Mouse (Mus musculus) heart, embryonic 10.5 days (tissue): ENCODE results near the gene Abhd17b. TPM values are rescaled to one million over a fixed set of nuclear protein-coding genes. Genes with fewer than 3 reads are reported as not detected.
"Not testable (repeated sequence)": the region's sequence is repeated elsewhere in the genome, so short reads cannot be mapped to it uniquely, and the experiment has no call there.

Experiments used
- DNase-seq: peaks from one replicate; pipeline ENCODE4 v3.0.0-alpha.2; 2017; ENCODE audit warnings: low spot score
- H3K27ac ChIP-seq: fragments of 300-500 bp; sonication (generic); 2 replicates; pipeline ENCODE4 v1.5.1; 2016; ENCODE audit warnings: mild to moderate bottlenecking
- H3K27me3 ChIP-seq: fragments of 300-500 bp; sonication (generic); 2 replicates; pipeline ENCODE4 v1.6.1; 2016; ENCODE audit warnings: mild to moderate bottlenecking; ENCODE audit not compliant: poor library complexity, insufficient read depth, severe bottlenecking
- H3K36me3 ChIP-seq: fragments of 300-500 bp; sonication (generic); 2 replicates; pipeline ENCODE4 v1.6.1; 2016; ENCODE audit warnings: mild to moderate bottlenecking, moderate library complexity
- H3K4me1 ChIP-seq: fragments of 300-500 bp; sonication (generic); 2 replicates; pipeline ENCODE4 v1.6.1; 2016; ENCODE audit warnings: mild to moderate bottlenecking
- H3K4me3 ChIP-seq: fragments of 300-500 bp; sonication (generic); 2 replicates; pipeline ENCODE4 v1.5.1; 2016; ENCODE audit warnings: mild to moderate bottlenecking, moderate library complexity
- H3K9me3 ChIP-seq: fragments of 300-500 bp; sonication (generic); 2 replicates; pipeline ENCODE4 v1.6.1; 2016; ENCODE audit warnings: mild to moderate bottlenecking, moderate library complexity
- WGBS: fragments of 180-500 bp; shearing (Covaris S2); methylation state at CpG from one replicate; pipeline ENCODE4 v1.1.7; 2016; 5-methylcytosine and 5-hydroxymethylcytosine counted together
- polyA plus RNA-seq: library from polyadenylated mRNA; unstranded; fragments of >200 nt; fragmentation: Nextera tagmentation; extraction: Ambion mirVana; gene quantifications from 2 replicates; pipeline ENCODE4 v1.2.1, GENCODE M21; 2016

The Abhd17b gene
- polyA plus RNA-seq = 15.1 and 20.7 TPM in 2 replicates

DNA sequence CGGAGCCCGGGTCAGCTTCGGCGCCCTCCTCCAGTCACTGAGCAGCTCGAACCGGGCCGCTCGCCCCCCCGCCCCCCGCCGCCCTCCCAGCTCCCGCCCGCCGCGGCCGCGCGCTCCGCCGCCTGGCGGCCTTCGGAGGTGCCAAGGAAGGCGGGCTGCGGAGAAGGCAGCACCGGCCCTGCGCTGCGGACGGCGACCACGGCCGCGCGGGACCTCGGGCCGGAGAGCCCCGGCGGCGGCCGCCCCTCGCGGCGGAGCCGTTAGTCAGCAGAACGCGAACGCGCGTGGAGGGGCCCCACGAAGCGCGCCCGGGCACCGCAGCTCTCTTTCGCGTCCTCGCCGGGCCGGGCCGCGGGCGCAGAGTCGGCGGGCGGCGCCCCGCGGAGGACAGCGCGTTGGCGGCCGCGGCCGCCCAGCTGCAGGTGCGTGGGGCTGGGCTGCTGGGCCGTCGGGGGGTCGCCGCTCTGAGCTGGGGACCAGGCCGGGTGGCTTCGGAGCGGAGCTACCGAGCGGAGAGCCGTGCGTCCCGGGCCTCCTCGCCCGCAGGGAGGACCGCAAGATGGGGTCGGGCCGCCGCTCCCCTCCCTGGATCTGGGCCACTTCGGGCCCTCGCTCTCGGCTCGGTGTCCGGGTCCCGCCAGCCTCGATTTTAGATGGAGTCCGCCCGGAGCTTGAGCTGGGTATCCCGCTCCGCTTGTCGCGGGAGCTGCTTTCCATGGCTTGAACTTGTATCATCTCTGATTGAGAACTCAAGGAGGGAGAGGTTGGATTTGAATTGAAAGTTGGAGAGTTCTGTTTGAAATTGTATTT lies at the start of gene Abhd17b:
Abhd17b (plus strand) TSS at position 14 of the 810 bp plus-strand sequence.
- peaks cover 7% of the 10 kb centered on the region; the same call in 1 of the 2 replicates for H3K4me1 ChIP-seq
- H3K27me3 ChIP-seq = no peaks in the 10 kb centered on the region
- peak; percentile 81 for DNase-seq
- peak within 1 kb of the TSS; percentile 98 for H3K27ac ChIP-seq
- WGBS = under 1% methylated on average over 84 of the region's 105 CpGs
- H3K36me3 ChIP-seq = no peaks in the 10 kb centered on the region
- peak within 1 kb of the TSS; percentile 93 for H3K4me3 ChIP-seq
- H3K9me3 ChIP-seq = no peaks in the 10 kb centered on the region

DNA sequence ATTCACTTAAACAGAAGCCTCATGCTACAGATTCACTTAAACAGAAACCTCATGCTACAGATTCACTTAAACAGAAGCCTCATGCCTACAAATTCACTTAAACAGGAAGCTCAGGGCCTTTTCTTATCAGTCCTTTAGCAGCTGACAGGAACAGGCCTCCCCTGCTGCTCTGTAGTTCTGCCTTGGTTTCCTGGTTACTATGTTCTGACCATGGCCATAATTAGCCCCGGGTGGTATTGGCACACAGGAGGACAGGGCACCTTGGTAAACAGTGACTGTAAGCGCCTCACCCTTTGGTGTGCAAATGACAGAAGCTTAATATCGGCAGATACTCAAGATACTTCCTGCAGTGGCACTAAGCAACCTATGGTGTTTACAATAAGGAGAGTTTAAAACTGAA lies 49.1 kb upstream of the Abhd17b start:
- DNase-seq = no peak
- no peaks in the 10 kb centered on the region for H3K9me3 ChIP-seq
- peaks cover 13% of the 10 kb centered on the region for H3K4me1 ChIP-seq
- peaks cover 5% of the 10 kb centered on the region; the same call in 1 of the 2 replicates for H3K36me3 ChIP-seq
- no peaks in the 10 kb centered on the region for H3K27me3 ChIP-seq
- H3K27ac ChIP-seq = no peak overlapping the region
- no peak overlapping the region for H3K4me3 ChIP-seq
- WGBS = 35% methylated on average over 3 of the region's 3 CpGs

DNA sequence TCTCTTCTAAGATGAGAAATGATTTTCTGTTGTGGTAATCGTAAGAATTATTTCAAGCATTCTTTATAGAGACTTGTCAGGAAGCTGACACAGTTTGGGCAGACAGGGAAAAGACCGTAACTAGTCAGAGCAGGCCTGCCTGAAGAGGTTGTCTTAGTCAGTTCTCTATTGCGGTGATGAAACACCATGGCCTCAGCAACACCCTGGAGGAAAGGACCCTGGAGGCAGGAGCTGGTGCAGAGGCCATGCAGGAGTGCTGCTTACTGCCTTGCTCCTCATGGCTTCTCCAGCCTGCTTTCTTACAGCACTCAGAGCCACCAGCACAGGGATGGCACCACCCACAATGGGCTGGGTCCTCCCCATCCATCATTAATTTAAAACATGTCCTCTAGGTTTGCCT lies 47.7 kb upstream of the Abhd17b start:
- Histone ChIP-seq H3K36me3 (peaks cover 5% of the 10 kb centered on the region; the same call in 1 of the 2 replicates), H3K4me1 (peaks cover 5% of the 10 kb centered on the region; the same call in 1 of the 2 replicates), H3K27ac (no peak overlapping the region), H3K4me3 (no peak overlapping the region), H3K27me3 (no peaks in the 10 kb centered on the region), H3K9me3 (no peaks in the 10 kb centered on the region)
- no peak for DNase-seq
- 91% methylated on average over 3 of the region's 3 CpGs for WGBS

DNA sequence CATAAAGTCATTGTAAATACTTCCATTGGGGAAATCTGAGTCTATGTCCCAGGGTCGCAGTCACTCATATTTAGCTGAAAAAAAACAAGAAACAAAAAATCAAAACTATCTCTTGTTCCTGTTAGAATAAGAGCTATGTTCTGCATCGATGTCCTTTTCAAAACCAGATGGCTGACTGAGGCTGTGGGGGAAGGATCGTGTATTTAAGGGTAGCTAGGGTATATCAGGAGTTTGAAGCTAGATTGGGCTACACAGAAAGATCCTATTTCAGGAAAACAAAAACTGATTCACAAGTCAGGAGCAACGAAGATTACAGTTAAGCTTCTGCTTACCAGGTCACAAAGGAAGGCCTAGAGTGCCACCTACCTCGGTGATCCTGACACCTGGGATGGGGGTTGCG lies 42.7 kb upstream of the Abhd17b start:
- DNase-seq = no peak
- Histone ChIP-seq H3K27me3 (no peaks in the 10 kb centered on the region), H3K36me3 (no peaks in the 10 kb centered on the region), H3K4me3 (no peak overlapping the region), H3K27ac (no peak overlapping the region), H3K9me3 (no peaks in the 10 kb centered on the region), H3K4me1 (no peaks in the 10 kb centered on the region)
- 73% methylated on average over 6 of the region's 6 CpGs for WGBS

DNA sequence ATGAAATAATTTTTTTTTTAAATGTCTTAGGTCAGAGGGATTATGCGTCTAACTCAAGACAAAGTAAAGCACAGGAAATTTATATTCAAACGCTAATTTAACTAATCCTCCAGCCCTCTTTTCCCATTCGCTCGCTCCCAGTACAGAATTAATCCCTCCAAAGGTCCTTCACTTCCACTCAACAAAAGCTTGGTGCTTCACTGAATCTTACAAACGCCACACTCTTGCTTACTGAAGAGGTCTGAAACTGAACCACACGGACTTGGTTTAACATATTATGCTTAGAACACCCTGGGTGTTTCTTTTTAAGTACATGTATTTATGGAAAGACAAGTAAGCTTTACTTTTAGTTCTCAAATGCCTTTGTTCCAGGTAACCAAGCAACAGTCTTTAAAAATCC lies 41.7 kb upstream of the Abhd17b start:
- DNase-seq = no peak
- Histone ChIP-seq H3K4me1 (no peaks in the 10 kb centered on the region), H3K9me3 (no peaks in the 10 kb centered on the region), H3K27ac (no peak overlapping the region), H3K27me3 (no peaks in the 10 kb centered on the region), H3K36me3 (no peaks in the 10 kb centered on the region), H3K4me3 (no peak overlapping the region)
- 62% methylated on average over 6 of the region's 6 CpGs for WGBS

DNA sequence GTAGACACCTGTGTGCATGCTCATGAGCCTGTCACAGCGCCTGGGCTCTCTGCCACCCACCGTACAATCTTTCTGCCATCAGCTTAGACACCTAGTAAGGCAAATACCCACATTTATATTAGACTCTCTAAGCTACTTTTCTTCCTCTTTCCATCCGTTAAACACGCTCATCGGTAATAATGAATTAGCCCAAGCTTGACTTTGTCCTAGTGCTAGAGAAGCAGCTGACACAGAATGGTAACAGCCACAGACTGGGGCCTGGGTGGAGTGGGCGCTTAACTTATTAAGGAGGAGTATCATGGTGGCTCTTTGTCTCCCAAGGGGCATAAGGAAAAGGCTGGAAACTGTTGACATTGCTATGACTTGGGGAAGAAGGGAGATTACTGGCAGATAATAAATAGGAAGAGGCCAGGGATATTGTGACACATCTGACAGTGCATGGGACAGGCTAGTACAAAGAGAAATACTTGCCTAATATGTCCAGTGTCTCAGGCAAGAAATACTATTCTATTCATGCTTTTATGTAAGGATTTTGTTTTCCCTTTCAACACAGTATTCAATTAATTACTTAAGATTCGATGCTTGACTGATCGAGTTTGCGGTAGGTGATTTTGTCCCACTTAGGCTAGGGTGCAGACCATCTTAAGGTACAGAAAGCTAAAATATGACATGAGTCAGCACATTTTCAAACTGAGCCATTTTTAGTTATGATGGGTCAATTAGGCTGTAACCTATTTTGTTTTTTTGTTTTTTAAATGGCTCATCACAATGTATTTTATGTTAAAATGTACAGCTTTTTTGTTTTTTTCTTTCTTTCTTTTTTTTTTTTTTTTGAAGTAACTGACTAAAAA lies 41.0 kb upstream of the Abhd17b start:
- Histone ChIP-seq H3K36me3 (no peaks in the 10 kb centered on the region), H3K9me3 (no peaks in the 10 kb centered on the region), H3K27ac (no peak overlapping the region), H3K27me3 (no peaks in the 10 kb centered on the region), H3K4me1 (no peaks in the 10 kb centered on the region), H3K4me3 (no peak overlapping the region)
- DNase-seq = no peak
- WGBS = 92% methylated on average over 9 of the region's 9 CpGs

DNA sequence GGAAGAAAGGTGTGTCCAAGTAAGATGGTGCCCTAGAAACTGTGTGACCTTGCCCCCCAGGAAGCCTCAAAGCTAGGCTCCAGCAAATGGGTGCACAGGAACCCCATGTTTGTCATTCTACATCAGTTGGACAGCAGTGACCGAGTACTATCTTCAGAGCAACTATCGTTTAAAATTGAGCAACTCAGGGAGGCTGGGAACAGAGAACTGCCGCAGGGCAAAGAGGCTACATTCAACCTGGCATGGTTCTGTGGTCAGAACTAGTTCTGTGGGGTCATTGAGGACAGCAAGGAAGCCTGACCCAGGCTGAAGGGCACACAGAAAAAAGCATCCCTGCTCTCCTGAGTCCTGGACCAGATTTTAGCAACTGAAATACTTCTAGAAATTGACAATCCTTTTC lies 37.2 kb upstream of the Abhd17b start:
- no peak for DNase-seq
- 88% methylated on average over 3 of the region's 3 CpGs for WGBS

DNA sequence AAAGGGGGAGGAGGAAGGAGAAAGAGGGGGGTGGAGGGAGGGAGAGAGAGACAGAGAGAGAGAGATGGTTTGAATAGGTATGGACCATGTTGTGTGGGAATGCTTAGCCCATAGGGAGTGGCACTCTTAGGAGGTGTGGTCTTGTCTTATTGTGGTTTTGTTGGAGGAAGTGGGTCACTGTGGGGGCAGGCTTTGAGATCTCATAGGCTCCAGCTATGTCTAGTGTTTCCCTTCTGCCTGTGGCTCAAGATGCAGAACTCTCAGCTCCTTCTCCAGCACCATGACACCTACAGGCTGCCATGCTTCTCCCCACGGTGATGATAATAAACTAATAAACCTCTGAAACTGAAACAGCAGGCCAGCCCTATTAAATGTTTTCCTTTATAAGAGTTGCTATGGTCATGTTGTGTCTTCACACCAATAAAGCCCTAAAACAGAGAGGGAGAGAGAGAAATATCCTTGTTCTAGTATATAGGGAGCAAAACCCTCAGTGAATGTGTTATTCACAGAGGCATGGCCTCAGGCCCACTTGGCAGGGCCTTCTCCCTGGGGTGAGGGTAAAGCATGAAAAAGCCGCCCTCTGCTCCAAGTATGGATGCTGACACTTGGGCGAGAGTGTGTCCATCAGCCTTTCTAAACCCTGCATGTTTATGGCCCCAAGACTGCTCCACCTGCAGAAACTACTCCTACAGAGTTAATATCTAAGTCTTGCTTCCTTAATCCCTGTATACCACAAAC lies 29.4 kb upstream of the Abhd17b start:
- 83% methylated on average over 3 of the region's 3 CpGs for WGBS
- no peaks in the 10 kb centered on the region for H3K36me3 ChIP-seq
- no peaks in the 10 kb centered on the region for H3K9me3 ChIP-seq
- H3K27me3 ChIP-seq = no peaks in the 10 kb centered on the region
- no peak overlapping the region for H3K4me3 ChIP-seq
- DNase-seq = no peak
- no peak overlapping the region for H3K27ac ChIP-seq
- H3K4me1 ChIP-seq = no peaks in the 10 kb centered on the region

More for the DNA sequence above, 37.2 kb upstream of the Abhd17b start:
- H3K4me3 ChIP-seq = no peak overlapping the region
- H3K27ac ChIP-seq = no peak overlapping the region
- H3K36me3 ChIP-seq = 0 out of 2 replicates have a peak, but pooled peaks cover 3% of the 10 kb centered on the region
- H3K27me3 ChIP-seq = no peaks in the 10 kb centered on the region
- no peaks in the 10 kb centered on the region for H3K4me1 ChIP-seq
- H3K9me3 ChIP-seq = no peaks in the 10 kb centered on the region

DNA sequence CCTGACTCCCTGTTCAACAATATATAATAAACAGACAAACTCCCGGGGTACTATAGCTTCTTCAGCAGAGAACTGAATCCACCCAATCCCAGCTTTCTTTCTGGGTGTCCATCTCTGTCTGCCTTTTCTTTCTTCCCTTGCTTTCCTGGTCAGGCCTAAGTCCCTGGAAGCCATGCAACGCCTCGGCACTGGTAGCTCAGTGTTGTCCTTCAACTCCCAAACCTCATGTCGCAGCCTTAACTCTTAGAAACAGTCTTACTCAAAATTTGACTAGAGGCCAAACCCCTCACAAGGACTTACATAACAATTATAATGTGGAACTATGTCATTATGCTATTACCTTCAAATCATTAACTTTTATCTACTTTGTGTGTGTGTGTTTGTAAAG lies 28.8 kb upstream of the Abhd17b start:
- no peaks in the 10 kb centered on the region for H3K27me3 ChIP-seq
- no peak overlapping the region for H3K27ac ChIP-seq
- no peaks in the 10 kb centered on the region for H3K36me3 ChIP-seq
- H3K9me3 ChIP-seq = no peaks in the 10 kb centered on the region
- 89% methylated on average over 4 of the region's 4 CpGs for WGBS
- H3K4me1 ChIP-seq = no peaks in the 10 kb centered on the region
- DNase-seq = no peak
- no peak overlapping the region for H3K4me3 ChIP-seq

DNA sequence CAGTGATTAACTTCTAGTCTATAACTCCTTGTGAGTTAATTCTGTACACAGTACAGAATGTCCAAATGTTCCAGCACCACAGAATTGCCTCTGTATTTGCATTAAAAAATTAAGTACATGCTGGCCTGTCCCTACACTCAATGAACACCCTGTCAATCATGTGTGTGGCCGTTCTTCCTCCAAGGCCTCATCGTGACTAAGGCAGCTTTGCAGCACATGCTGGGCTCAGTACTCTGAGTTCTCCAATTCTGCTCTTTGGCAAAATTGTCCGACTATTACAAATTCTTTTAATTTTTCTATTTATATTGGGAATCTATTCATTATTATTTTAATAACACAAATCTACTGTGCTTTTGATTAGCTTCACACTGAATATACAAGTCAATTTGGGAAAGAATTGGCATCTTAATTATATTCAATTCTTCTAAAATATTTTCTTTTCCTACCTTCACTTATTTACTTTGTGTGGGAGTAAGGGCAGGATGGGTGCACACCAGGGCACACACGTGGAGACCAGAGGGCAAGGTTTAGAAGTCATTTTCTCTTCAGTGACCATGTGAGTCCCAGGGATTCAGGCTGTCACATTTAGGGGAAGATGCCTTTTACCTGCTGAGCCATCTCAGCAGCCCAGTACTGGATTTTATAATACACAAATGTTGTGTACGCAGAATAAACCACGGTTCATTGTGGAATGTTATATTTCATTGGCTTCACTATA lies 26.6 kb upstream of the Abhd17b start:
- Histone ChIP-seq H3K36me3 (no peaks in the 10 kb centered on the region), H3K4me1 (peaks cover 5% of the 10 kb centered on the region; the same call in 1 of the 2 replicates), H3K27ac (no peak overlapping the region), H3K27me3 (no peaks in the 10 kb centered on the region), H3K9me3 (no peaks in the 10 kb centered on the region), H3K4me3 (no peak overlapping the region)
- WGBS = 85% methylated on average over 6 of the region's 6 CpGs
- DNase-seq = no peak

DNA sequence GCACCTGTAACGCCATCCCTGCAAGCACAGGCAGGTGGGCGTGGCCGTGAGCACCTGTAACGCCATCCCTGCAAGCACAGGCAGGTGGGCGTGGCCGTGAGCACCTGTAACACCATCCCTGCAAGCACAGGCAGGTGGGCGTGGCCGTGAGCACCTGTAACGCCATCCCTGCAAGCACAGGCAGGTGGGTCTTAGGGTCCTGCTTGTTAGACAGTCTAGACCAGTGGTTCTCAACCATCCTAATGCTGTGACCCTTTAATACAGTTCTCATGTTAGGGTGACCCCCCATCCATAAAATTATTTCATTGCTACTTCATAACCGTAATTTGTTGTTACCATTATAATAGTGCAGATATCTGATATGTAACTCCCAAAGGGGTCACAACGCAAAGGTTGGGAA lies 24.5 kb upstream of the Abhd17b start:
- H3K9me3 ChIP-seq, H3K27ac ChIP-seq, H3K36me3 ChIP-seq, H3K27me3 ChIP-seq, H3K4me3 ChIP-seq, DNase-seq, H3K4me1 ChIP-seq: not testable (repeated sequence)
- WGBS = 53% methylated on average over 11 of the region's 11 CpGs

DNA sequence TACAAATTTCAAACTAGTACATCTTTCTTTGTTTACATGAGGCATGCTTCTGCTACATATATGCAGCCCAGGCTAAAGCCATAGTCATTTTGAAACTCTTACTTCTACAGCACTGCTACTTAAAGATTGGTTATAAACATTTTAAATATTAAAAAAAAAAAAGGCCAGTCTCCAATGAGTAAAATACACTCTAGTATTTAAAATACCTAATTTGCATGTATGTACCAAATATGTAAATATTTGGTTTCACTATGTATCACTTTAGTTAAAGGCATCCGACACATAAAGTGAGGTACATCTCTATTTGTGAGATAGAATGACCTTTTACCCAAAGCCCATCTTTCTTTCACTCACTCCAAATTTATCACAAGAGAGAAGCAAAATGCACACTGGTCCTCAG lies 24.0 kb upstream of the Abhd17b start:
- Histone ChIP-seq H3K9me3 (no peaks in the 10 kb centered on the region), H3K4me1 (peaks cover 5% of the 10 kb centered on the region; the same call in 1 of the 2 replicates), H3K4me3 (no peak overlapping the region), H3K27me3 (no peaks in the 10 kb centered on the region), H3K36me3 (no peaks in the 10 kb centered on the region), H3K27ac (no peak overlapping the region)
- WGBS = 88% methylated on average over 1 of the region's 1 CpGs
- no peak for DNase-seq
